Mouse (Mus musculus) fibroblast of lung, adult 2 months (primary cell): ENCODE results near the gene Lsm11.
A peak's percentile ranks its signal among the peaks of the same experiment; 100 is the strongest.
"Not testable (repeated sequence)": the region's sequence is repeated elsewhere in the genome, so short reads cannot be mapped to it uniquely, and the experiment has no call there.

Experiments
- DNase-seq: peaks from one replicate; pipeline ENCODE4 v3.0.0-alpha.2; 2011; ENCODE audit warnings: low read depth

The Lsm11 gene

GRCm38 (mm10) chr11:45883270-45883931 lies 61.3 kb downstream of the Lsm11 start:
- DNase-seq: no peak

- DNase-seq: no peak
These were observed 63.1 kb downstream of the Lsm11 start for GRCm38 (mm10) chr11:45881683-45882068.

GRCm38 (mm10) chr11:45881026-45881682 lies 63.6 kb downstream of the Lsm11 start:
- peak; percentile 57 for DNase-seq

GRCm38 (mm10) chr11:45879366-45879765 lies 65.4 kb downstream of the Lsm11 start:
- not testable (repeated sequence) for DNase-seq
